Mouse (Mus musculus): ENCODE measurements around the gene Rhot1. TPM values are rescaled to one million over a fixed set of nuclear protein-coding genes. Genes with fewer than 3 reads are reported as not detected.

The Rhot1 gene
- total RNA-seq, 2 experiments from 2014 or later, result 56.5 to 69.3 TPM

Other genes with a start within 250 kb of the Rhot1 start
- 10 to 100 TPM; 31.3 to 32.4 TPM for gene Utp6, start 246.6 kb upstream of the Rhot1 start, total RNA-seq (2021)
- 10 to 100 TPM; 52.7 to 54.0 TPM for gene Suz12, start 215.9 kb upstream of the Rhot1 start, total RNA-seq (2021)
- 10 to 100 TPM; 22.0 to 26.6 TPM for gene Crlf3, start 128.0 kb upstream of the Rhot1 start, total RNA-seq (2021)
- 1 to 10 TPM; 4.2 to 6.3 TPM for gene Atad5, start 119.6 kb upstream of the Rhot1 start, total RNA-seq (2021)
- gene Tefm, start 66.8 kb upstream of the Rhot1 start, total RNA-seq (2021), result 10 to 100 TPM; 23.1 to 28.1 TPM
- gene Adap2, start 54.9 kb upstream of the Rhot1 start, total RNA-seq (2021), result 10 to 100 TPM; 10.4 to 12.5 TPM
- 10 to 100 TPM in 1 of 2 experiments, 1 to 10 TPM in 1; 6.9 to 11.0 TPM for gene Rnf135, start 25.2 kb upstream of the Rhot1 start, total RNA-seq (2021)
- 1 to 10 TPM; 3.0 to 3.9 TPM for gene Rhbdl3, start 91.9 kb downstream of the Rhot1 start, total RNA-seq (2021)
- 10 to 100 TPM; 14.9 to 21.1 TPM for gene 5730455P16Rik, start 169.0 kb downstream of the Rhot1 start, total RNA-seq (2021)
- 100 to 1,000 TPM; 134 to 158 TPM for gene Zfp207, start 174.3 kb downstream of the Rhot1 start, total RNA-seq (2021)
- gene Psmd11, start 219.6 kb downstream of the Rhot1 start, total RNA-seq (2021), result 100 to 1,000 TPM; 108 to 118 TPM